Mouse (Mus musculus) mesoderm, embryonic 11.5 days (tissue): Measurements from ENCODE around the gene Ahnak2.
"Not testable (repeated sequence)": the region's sequence is repeated elsewhere in the genome, so short reads cannot be mapped to it uniquely, and the experiment has no call there.

Experiments used
- DNase-seq: peaks from one replicate; pipeline ENCODE4 v3.0.0-alpha.2; 2012; ENCODE audit warnings: low read depth, low spot score

The Ahnak2 gene

GRCm38 (mm10) chr12:112821216-112821615 is 18.8 kb upstream of the Ahnak2 start:
- no peak for DNase-seq

GRCm38 (mm10) chr12:112820401-112820999 is 18.0 kb upstream of the Ahnak2 start:
- DNase-seq = no peak

DNA sequence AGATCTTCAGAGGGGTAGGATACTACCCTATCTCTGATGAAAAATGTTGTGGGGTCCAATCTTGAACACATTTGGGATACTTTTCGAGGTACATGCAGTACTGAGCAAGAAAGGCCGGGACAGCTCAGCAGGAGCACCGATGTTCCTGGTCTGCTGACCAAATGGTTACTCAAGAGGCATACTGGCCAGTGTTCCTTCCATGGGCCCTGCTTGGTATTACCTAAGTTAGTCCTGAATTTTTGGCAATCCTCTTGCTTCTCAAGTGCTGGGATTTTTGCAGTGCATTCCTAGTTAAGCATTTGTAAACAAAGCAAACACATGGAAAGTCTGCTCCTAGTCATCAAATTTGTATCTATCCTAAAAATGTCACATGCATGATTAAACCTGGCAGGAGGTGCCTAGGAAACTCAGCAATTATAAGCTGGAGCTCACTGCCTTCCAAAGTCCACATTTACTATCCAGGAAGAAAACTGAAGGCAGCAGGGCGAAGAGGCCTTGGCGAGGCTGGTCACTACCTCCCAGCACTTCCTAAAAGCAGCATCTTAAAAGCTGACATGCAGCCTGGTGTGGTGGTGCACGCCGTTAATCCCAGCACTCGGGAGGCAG is 16.7 kb upstream of the Ahnak2 start:
- no peak for DNase-seq

- not testable (repeated sequence) for DNase-seq
These were observed 14.4 kb upstream of the Ahnak2 start for GRCm38 (mm10) chr12:112816866-112817265.

GRCm38 (mm10) chr12:112816294-112816693 is 13.8 kb upstream of the Ahnak2 start:
- DNase-seq = peak; percentile 56

DNA sequence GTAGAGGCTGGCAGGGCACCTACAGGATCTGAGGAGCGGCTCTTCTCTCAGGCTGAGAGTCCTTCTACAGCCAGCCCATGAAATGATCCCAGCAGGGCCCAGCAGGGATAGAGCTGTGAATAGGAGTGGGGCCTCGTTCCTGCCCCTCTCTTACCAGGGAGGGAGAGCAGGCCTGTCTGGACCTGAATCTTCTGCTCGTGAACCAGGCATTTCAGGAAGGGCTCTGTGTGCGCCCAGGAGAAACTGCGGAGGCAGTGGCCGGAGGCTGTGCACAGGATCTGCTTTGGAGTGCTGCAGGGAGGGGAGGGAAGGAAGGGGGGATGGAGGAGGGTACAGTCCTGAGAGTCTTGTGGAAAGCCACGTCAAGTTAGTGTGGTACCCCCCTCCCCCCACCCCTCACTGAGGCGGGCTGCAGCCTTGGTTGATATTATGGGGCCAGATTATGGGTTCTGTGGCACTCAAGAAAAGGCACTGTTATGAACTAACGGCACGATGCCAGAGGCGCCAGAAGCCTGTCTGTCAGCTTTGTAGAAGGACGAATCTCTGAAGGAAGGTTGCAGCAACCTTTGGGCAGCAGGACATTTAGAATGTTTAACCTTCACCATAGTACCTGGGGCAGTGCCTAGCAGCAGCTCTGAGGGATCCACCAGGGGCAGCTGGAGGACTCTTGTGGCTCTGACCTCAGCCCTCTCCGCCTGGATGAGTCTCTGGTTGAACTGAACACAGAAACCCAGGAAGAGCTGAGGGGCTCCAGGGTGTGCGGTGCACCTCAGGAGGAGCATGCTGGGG is 12.4 kb upstream of the Ahnak2 start:
- no peak for DNase-seq

DNA sequence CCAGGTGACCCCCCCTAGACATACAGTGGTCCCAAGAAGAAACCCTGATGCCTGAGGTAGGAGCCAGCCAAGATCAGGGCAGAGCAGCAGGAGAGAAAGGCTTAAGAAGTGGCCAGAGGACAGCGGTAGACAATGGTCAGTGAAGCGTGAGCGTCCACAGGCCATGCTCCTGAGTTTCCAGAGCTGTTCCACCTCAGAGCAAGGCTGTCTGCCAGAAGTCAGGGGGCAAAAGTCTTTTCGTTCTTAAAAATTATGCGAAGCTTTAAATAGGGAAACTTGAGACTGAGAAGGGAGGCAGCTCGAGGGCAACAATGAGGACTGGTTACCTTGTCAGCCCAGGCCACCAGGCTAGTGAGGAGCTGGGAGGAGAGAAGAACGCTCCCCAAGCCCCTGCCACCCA is 10.9 kb upstream of the Ahnak2 start:
- no peak for DNase-seq

- no peak for DNase-seq
These were observed 7.8 kb upstream of the Ahnak2 start for GRCm38 (mm10) chr12:112810092-112810885.

DNA sequence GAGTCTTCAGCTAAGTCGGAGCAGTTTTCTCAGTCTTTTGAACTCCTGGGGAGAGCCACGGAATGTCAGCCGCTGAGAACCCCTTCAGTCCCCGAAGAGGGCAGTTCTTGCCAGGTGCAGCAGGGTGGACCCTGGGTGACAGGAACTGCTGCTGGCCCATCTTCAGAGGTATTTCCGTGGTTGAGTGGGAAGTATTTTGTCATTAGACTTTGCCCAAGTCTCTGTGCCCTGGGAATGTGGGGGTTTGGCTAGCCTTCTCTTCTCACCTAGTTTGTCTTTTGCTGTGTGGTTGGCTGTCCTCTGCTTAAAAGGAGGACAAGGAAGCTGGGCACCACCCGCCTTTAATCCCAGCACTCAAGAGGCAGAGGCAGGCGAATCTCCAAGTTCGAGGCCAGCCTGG is 7.2 kb upstream of the Ahnak2 start:
- no peak for DNase-seq

GRCm38 (mm10) chr12:112808587-112809364 is 6.3 kb upstream of the Ahnak2 start, which contains the start of gene Clba1:
Gene Clba1 (plus strand): TSS chr12:112808937.
- DNase-seq = peak; percentile 95

GRCm38 (mm10) chr12:112808212-112808586 is 5.7 kb upstream of the Ahnak2 start:
- DNase-seq = no peak

DNA sequence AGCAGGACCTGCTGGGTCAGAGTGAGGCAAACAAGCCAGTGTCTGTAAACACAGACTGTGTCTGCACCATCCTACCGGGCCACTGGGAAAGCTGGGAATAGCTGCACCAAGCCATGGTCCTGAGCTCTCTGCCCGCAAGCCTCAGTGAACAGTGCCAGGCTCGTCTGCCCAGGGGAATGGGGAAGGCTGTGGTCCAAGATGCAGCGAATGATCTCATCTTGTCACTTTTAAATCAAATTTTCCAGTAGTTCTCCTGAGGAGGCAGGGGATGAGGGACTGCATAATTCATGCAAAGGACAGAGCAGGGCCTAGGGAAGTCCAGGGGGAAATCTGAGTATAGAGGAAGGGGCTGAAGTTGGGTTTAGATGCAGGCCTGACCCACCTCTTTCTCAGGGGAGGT is 5.3 kb upstream of the Ahnak2 start:
- DNase-seq = no peak

GRCm38 (mm10) chr12:112806044-112806443 is 3.6 kb upstream of the Ahnak2 start:
- DNase-seq = no peak

- no peak for DNase-seq
These were observed 1.6 kb upstream of the Ahnak2 start for GRCm38 (mm10) chr12:112804046-112804445.

- no peak for DNase-seq
These were observed 460 bp upstream of the Ahnak2 start for GRCm38 (mm10) chr12:112802917-112803316.

GRCm38 (mm10) chr12:112800476-112800875 is 2.0 kb downstream of the Ahnak2 start:
- peak; percentile 81 for DNase-seq

- DNase-seq = no peak
These were observed 3.1 kb downstream of the Ahnak2 start for GRCm38 (mm10) chr12:112799237-112799970.

- DNase-seq = no peak
These were observed 3.7 kb downstream of the Ahnak2 start for GRCm38 (mm10) chr12:112798716-112799115.

- no peak for DNase-seq
These were observed 4.2 kb downstream of the Ahnak2 start for GRCm38 (mm10) chr12:112798332-112798681.

DNA sequence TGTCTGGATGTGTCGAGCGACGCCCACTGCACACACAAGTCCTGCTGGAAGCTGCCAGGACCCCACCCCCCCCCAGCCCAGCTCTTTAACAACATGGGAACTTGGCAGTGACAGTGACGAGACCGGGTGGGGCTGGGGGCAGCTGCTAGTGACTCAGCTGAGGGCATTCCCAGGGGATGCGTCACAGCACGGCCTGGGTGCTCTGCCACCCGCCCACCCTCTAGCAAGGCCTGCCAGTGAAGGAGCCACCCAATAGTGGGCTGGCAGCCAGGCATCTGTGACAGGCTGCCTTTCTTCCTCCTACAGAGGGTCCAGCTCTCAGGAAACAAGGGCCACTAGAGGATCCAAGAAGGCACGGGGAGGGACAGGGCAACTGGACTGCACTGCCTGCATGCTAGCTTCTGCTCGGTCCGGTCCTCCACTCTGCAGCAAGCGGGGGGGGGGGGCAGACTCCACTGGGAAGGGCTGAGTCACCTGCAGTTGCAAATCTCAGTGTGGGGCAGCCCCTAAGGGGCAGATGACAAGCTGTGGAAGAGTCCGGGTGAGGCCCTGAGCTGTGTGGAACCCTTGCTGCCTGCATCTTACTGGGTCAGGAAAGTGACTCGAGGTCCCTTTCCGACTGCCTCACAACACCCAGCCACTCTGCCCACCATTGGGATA is 4.7 kb downstream of the Ahnak2 start:
- no peak for DNase-seq
